Mouse (Mus musculus) E14TG2a.4 (cell line): Measurements from ENCODE around the gene Cemip.

Experiments used
- H3K27me3 ChIP-seq: 2 replicates; pipeline ENCODE4 v1.6.1; 2014; ENCODE audit warnings: low read length, control low read depth; ENCODE audit not compliant: insufficient read depth
- H3K36me3 ChIP-seq: 2 replicates; pipeline ENCODE4 v1.6.1; 2014; ENCODE audit warnings: low read length, control low read depth; ENCODE audit not compliant: insufficient read depth
- H3K4me1 ChIP-seq: replicated peaks from 2 replicates; pipeline ENCODE4 v1.6.1; 2014; ENCODE audit warnings: low read depth, low read length, control low read depth
- H3K4me3 ChIP-seq: replicated peaks from 2 replicates; pipeline ENCODE4 v1.5.1; 2014; ENCODE audit warnings: mild to moderate bottlenecking, low read length
- H3K9me3 ChIP-seq: 2 replicates; pipeline ENCODE4 v1.6.1; 2014; ENCODE audit warnings: low read length, control low read depth
- CTCF ChIP-seq: conservative IDR thresholded peaks from 2 replicates; pipeline ENCODE4 v1.5.1; 2014; ENCODE audit warnings: low read length
- NANOG ChIP-seq: IDR thresholded peaks from 2 replicates; pipeline ENCODE4 v1.6.1; 2014; ENCODE audit warnings: borderline replicate concordance, low read length, mixed read lengths
- POU5F1 ChIP-seq: IDR thresholded peaks from 2 replicates; pipeline ENCODE4 v1.6.1; 2014; ENCODE audit warnings: low read length, borderline replicate concordance

Gene Cemip

GRCm38 (mm10) chr7:83885835-83886234 is 200.5 kb downstream of the Cemip start:
- H3K4me1 ChIP-seq, result peaks cover 56% of the 10 kb centered on the region
- peak overlapping the region; percentile 89; the same call in 1 of the 2 replicates for H3K4me3 ChIP-seq
- TF ChIP-seq NANOG, result no peak
- TF ChIP-seq POU5F1, result no peak
- no peak for TF ChIP-seq CTCF

GRCm38 (mm10) chr7:83884921-83885532 is 201.3 kb downstream of the Cemip start:
- H3K36me3 ChIP-seq, result peaks cover 25% of the 10 kb centered on the region
- peaks cover 57% of the 10 kb centered on the region for H3K4me1 ChIP-seq
- peak overlapping the region; percentile 89 for H3K4me3 ChIP-seq
- TF ChIP-seq NANOG (no peak), POU5F1 (no peak), CTCF (no peak)
- H3K9me3 ChIP-seq, result no peaks in the 10 kb centered on the region
- H3K27me3 ChIP-seq, result no peaks in the 10 kb centered on the region

More at GRCm38 (mm10) chr7:83885835-83886234, 200.5 kb downstream of the Cemip start:
- Histone ChIP-seq H3K9me3 (no peaks in the 10 kb centered on the region), H3K36me3 (peaks cover 20% of the 10 kb centered on the region), H3K27me3 (no peaks in the 10 kb centered on the region)

GRCm38 (mm10) chr7:83884021-83884658 is 202.2 kb downstream of the Cemip start, which contains the start of the genes Tlnrd1 and Mesd:
Tlnrd1 (minus strand) TSS chr7:83884305.
Mesd (plus strand) TSS chr7:83884466.
- TF ChIP-seq NANOG (no peak), CTCF (no peak), POU5F1 (no peak)
- Histone ChIP-seq H3K36me3 (peaks cover 25% of the 10 kb centered on the region), H3K4me1 (peaks cover 57% of the 10 kb centered on the region), H3K9me3 (no peaks in the 10 kb centered on the region), H3K27me3 (no peaks in the 10 kb centered on the region), H3K4me3 (peak within 1 kb of the TSS; percentile 89)

GRCm38 (mm10) chr7:83883276-83884020 is 202.9 kb downstream of the Cemip start:
- TF ChIP-seq NANOG (no peak), POU5F1 (no peak), CTCF (no peak)

More at GRCm38 (mm10) chr7:83883276-83884020, 202.9 kb downstream of the Cemip start:
- peaks cover 58% of the 10 kb centered on the region for H3K4me1 ChIP-seq
- peaks cover 25% of the 10 kb centered on the region for H3K36me3 ChIP-seq
- no peaks in the 10 kb centered on the region for H3K27me3 ChIP-seq
- no peaks in the 10 kb centered on the region for H3K9me3 ChIP-seq
- H3K4me3 ChIP-seq, result peak overlapping the region; percentile 89
